Mouse (Mus musculus) stomach, embryonic 14.5 days (tissue): ENCODE results near the gene Gpr171. TPM values are rescaled to one million over a fixed set of nuclear protein-coding genes. Genes with fewer than 3 reads are reported as not detected.
"Not testable (repeated sequence)": the region's sequence is repeated elsewhere in the genome, so short reads cannot be mapped to it uniquely, and the experiment has no call there.

Experiments
- ATAC-seq: fragments of 200-750 bp; cut with Nextera tagmentation; 2 replicates; pipeline ENCODE4 v1.8.0; 2017; ENCODE audit warnings: low read depth, moderate TSS enrichment; ENCODE audit not compliant: insufficient number of reproducible peaks, insufficient read depth, low FRiP score
- H3K27ac ChIP-seq: fragments of 300-500 bp; sonication (generic); 2 replicates; pipeline ENCODE4 v1.5.1; 2014; ENCODE audit warnings: mild to moderate bottlenecking, low read length, moderate library complexity, mixed read lengths
- H3K27me3 ChIP-seq: fragments of 300-500 bp; sonication (generic); 2 replicates; pipeline ENCODE4 v1.6.1; 2014; ENCODE audit warnings: low read length, control low read depth, mixed read lengths; ENCODE audit not compliant: control insufficient read depth, insufficient read depth
- H3K36me3 ChIP-seq: fragments of 300-500 bp; sonication (generic); 2 replicates; pipeline ENCODE4 v1.6.1; 2014; ENCODE audit warnings: mild to moderate bottlenecking, control low read depth, low read length, moderate library complexity, mixed read lengths; ENCODE audit not compliant: control insufficient read depth, insufficient read depth
- H3K4me1 ChIP-seq: fragments of 300-500 bp; sonication (generic); 2 replicates; pipeline ENCODE4 v1.6.1; 2014; ENCODE audit warnings: low read length, control low read depth, mixed read lengths; ENCODE audit not compliant: control insufficient read depth, insufficient read depth
- H3K4me2 ChIP-seq: fragments of 300-500 bp; sonication (generic); replicated peaks from 2 replicates; pipeline ENCODE4 v1.6.1; 2014; ENCODE audit warnings: low read depth, low read length, control low read depth
- H3K4me3 ChIP-seq: fragments of 300-500 bp; sonication (generic); 2 replicates; pipeline ENCODE4 v1.5.1; 2014; ENCODE audit warnings: low read depth, low read length, control low read depth
- H3K9ac ChIP-seq: fragments of 300-500 bp; sonication (generic); replicated peaks from 2 replicates; pipeline ENCODE4 v1.6.1; 2014; ENCODE audit warnings: low read depth, mild to moderate bottlenecking, control low read depth, low read length, moderate library complexity, mixed read lengths
- H3K9me3 ChIP-seq: fragments of 300-500 bp; sonication (generic); 2 replicates; pipeline ENCODE4 v1.6.1; 2016; ENCODE audit warnings: low read depth, low read length, control low read depth; ENCODE audit not compliant: control insufficient read depth
- WGBS: fragments of 180-500 bp; shearing (Covaris S2); extraction: QIAGEN DNeasy Blood & Tissue Kit; methylation state at CpG from one replicate; pipeline ENCODE4 v1.1.7; 2014; 5-methylcytosine and 5-hydroxymethylcytosine counted together
- polyA plus RNA-seq: library from polyadenylated mRNA; unstranded; fragments of >200 nt; fragmentation: Nextera tagmentation; extraction: Ambion mirVana; gene quantifications from 2 replicates; pipeline ENCODE4 v1.2.1, GENCODE M21; 2014

The Gpr171 gene
- polyA plus RNA-seq: 0.77 and 1.3 TPM in 2 replicates

DNA sequence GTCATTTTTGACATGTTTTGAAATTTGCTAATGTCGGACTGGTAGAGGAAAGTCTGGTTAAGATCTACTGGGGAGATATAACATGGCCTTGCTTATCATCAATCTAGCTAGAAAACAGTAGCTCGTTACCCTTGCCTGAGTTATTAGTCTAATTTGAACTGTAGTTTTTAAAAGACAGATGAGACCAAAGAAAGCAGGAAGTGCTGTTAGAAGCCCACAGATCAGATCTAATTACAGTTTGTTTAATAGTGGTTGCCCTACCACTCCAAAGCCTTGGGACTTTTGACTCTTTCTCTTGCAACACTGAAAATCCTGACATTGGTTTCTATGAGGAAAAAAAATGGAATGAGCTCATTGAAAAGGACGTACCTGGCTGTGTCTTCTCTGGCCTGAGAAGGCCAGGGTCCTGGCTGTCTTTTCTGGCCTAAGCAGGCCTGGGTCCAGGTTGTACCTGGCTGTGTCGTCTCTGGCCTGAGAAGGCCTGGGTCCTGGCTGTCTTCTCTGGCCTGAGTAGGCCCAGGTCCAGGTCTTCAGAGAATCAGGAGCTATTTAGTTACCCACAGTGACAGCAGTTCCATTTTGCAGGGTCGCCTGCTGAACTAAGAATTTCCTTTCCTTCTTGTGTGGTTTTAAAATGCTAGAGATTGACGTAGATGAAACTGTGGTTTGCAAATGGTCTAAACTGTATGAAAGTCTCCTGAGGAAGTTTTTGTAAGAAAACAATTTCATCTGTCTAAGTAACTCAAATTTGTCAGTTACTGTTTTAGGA lies at the start of gene Gpr171:
TSS of gene Gpr171 (minus strand) at position 604 of the 769 bp plus-strand sequence.
- Histone ChIP-seq H3K4me1 (no peaks in the 10 kb centered on the region), H3K36me3 (no peaks in the 10 kb centered on the region), H3K27ac (no peak within 1 kb of the TSS), H3K9ac (no peak within 1 kb of the TSS), H3K4me3 (no peak within 1 kb of the TSS), H3K27me3 (no peaks in the 10 kb centered on the region), H3K4me2 (no peak within 1 kb of the TSS), H3K9me3 (no peaks in the 10 kb centered on the region)
- ATAC-seq: no peak
- WGBS: 55% methylated on average over 6 of the region's 6 CpGs

DNA sequence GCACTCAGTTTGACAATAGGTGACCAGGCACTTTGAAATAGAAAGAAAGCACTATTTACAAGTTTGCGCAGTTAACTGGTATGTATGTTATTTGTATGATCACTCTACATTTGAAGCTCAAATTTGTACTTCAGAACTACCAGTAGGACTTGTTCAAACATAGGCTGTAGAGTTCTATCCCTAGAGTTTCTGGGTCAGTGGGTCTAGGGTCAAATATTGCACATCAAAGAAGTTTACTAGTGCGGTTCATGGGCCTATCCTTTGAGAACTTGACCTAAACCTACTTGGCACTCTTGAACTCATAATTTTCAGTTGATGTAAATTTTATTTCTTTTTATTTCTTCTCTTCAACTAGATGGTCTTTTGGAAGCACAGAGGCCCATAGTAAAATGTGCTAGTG lies 49.0 kb upstream of the Gpr171 start:
- no peak for ATAC-seq
- WGBS: 95% methylated on average over 2 of the region's 2 CpGs
- H3K36me3 ChIP-seq: no peaks in the 10 kb centered on the region

DNA sequence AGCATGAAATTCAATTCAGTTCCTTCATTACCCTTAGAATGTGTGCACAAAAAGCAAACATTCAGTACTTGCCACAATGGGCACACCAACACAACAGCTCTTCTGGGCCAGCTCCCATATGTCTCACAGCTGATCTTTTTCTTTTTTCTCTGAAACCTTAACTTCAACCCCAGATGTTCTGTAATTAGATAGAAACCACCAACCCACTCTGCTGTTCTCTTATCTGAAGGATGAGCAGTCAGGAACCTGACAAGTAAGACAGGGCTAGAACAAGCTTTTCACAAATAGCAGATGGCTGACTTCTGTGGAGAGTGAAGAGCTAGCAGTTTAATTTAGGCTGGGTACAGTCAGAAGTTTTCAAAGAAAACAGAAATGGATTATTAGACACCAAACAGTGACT lies 48.0 kb upstream of the Gpr171 start:
- H3K27ac ChIP-seq: no peak overlapping the region
- no peaks in the 10 kb centered on the region for H3K4me1 ChIP-seq
- H3K27me3 ChIP-seq: no peaks in the 10 kb centered on the region
- no peaks in the 10 kb centered on the region for H3K9me3 ChIP-seq
- no peak overlapping the region for H3K4me2 ChIP-seq
- no peaks in the 10 kb centered on the region for H3K36me3 ChIP-seq
- ATAC-seq: no peak
- H3K4me3 ChIP-seq: no peak overlapping the region
- no peak overlapping the region for H3K9ac ChIP-seq

More for the DNA sequence above, 49.0 kb upstream of the Gpr171 start:
- Histone ChIP-seq H3K4me2 (no peak overlapping the region), H3K27me3 (no peaks in the 10 kb centered on the region), H3K4me3 (no peak overlapping the region), H3K4me1 (no peaks in the 10 kb centered on the region), H3K9ac (no peak overlapping the region), H3K27ac (no peak overlapping the region), H3K9me3 (no peaks in the 10 kb centered on the region)

GRCm38 (mm10) chr3:59145194-59145593 lies 43.6 kb upstream of the Gpr171 start:
- Histone ChIP-seq H3K27ac (no peak overlapping the region), H3K4me3 (no peak overlapping the region), H3K9ac (no peak overlapping the region), H3K4me1 (no peaks in the 10 kb centered on the region), H3K36me3 (no peaks in the 10 kb centered on the region), H3K27me3 (no peaks in the 10 kb centered on the region), H3K4me2 (no peak overlapping the region), H3K9me3 (no peaks in the 10 kb centered on the region)
- 74% methylated on average over 5 of the region's 5 CpGs for WGBS
- no peak for ATAC-seq

DNA sequence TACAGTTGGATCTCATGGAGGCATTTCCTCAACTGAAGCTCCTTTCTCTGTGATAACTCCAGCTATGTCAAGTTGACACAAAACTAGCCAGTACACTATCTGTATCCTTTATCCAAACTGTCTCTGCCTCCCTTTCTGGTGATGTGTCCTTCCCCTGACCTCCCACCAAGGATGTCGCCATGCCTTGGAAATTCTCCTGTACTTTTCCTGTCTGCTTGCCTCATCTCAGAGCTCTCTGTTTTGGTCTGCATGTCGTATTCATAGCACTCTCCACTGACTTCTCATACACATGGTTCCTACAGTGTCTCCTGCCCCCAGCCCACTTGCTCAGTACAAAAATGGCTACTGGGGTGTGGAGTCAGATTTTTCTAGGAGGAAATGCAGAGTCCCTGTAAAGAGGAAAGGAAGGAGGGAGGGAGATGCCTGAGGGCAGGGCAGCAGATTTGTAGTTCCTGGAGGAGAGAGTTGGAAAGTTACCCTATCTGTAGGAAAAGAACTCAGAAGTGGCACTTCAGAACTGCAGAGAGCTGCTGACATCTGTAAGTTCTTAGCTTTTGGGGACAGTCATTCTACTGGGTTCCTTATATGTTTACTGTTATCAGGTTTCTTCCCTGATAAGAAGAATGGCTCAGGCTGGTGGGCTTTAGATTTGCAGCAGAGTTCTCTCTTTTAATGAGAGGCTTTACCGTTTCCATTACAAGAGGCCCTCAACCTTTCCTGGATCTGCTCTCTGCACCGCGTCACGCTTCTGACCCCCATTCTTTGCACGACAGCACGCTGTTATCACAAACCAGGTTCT lies 40.1 kb upstream of the Gpr171 start:
- WGBS: 62% methylated on average over 8 of the region's 8 CpGs
- Histone ChIP-seq H3K36me3 (no peaks in the 10 kb centered on the region), H3K27me3 (no peaks in the 10 kb centered on the region), H3K9me3 (no peaks in the 10 kb centered on the region), H3K4me1 (no peaks in the 10 kb centered on the region), H3K4me3 (no peak overlapping the region), H3K9ac (no peak overlapping the region), H3K4me2 (no peak overlapping the region), H3K27ac (no peak overlapping the region)
- ATAC-seq: no peak

DNA sequence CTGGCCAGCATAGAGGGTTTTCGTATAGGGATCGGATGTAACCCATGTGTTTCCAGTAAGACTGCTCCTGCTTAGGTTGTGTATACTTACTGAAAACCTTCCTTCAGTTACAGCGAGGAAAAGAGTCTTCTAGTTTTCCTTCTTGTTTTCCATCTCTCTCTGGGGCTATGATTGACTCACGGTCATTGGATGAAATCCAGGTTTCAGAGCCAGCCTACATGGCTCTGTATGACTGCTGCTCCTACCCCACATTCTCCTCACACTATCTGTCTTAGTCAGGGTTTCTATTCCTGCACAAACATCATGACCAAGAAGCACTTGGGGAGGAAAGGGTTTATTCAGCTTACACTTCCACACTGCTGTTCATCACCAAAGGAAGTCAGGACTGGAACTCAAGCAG lies 39.3 kb upstream of the Gpr171 start:
- not testable (repeated sequence) for H3K9ac ChIP-seq, ATAC-seq, H3K4me3 ChIP-seq, H3K4me2 ChIP-seq, H3K36me3 ChIP-seq, H3K9me3 ChIP-seq, H3K4me1 ChIP-seq, H3K27me3 ChIP-seq, H3K27ac ChIP-seq
- WGBS: 91% methylated on average over 4 of the region's 4 CpGs

GRCm38 (mm10) chr3:59140115-59140514 lies 38.5 kb upstream of the Gpr171 start:
- no peak overlapping the region for H3K4me2 ChIP-seq
- H3K36me3 ChIP-seq: no peaks in the 10 kb centered on the region
- H3K9me3 ChIP-seq: no peaks in the 10 kb centered on the region
- ATAC-seq: no peak
- no peak overlapping the region; the same call in 1 of the 2 replicates for H3K27ac ChIP-seq
- no peaks in the 10 kb centered on the region for H3K27me3 ChIP-seq
- 70% methylated on average over 2 of the region's 2 CpGs for WGBS
- H3K4me3 ChIP-seq: no peak overlapping the region
- no peaks in the 10 kb centered on the region for H3K4me1 ChIP-seq
- H3K9ac ChIP-seq: no peak overlapping the region

DNA sequence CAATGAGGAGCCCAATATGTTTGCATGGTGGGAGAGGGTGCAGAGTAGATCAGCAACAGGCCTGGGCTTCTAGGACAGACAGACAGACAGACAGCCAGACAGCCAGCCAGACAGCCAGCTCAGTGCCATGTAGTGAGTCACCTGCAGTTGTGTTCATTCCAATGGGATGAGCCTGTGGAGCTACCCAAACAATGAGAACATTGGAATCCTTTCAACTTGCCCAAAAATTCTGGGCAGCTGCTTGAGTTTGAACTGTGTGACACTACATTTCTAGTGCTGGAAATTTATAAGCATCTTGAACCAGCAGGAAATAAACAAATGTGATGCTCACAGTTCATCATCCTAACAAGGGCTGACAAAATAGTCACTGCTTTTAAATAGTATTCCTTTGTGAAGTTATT lies 38.0 kb upstream of the Gpr171 start:
- Histone ChIP-seq H3K27ac (no peak overlapping the region), H3K9me3 (no peaks in the 10 kb centered on the region), H3K36me3 (no peaks in the 10 kb centered on the region), H3K4me2 (no peak overlapping the region), H3K4me3 (no peak overlapping the region), H3K9ac (no peak overlapping the region), H3K4me1 (no peaks in the 10 kb centered on the region), H3K27me3 (no peaks in the 10 kb centered on the region)
- ATAC-seq: no peak; the same call in 1 of the 2 replicates
